Mouse (Mus musculus) kidney, adult 2 months (tissue): Measurements from ENCODE around the gene Bcl6b.

Experiments
- CTCF ChIP-seq: fragments of 200-500 bp; conservative IDR thresholded peaks from 2 replicates; pipeline ENCODE4 v1.5.1; 2011; ENCODE audit warnings: low read depth, mild to moderate bottlenecking, control low read depth, low read length, moderate library complexity, mixed read lengths; ENCODE audit not compliant: insufficient read depth, insufficient read length
- POLR2A ChIP-seq: fragments of 200-500 bp; IDR thresholded peaks from one replicate; pipeline ENCODE4 v1.6.1; 2011; ENCODE audit warnings: low read depth, low read length, control low read depth

DNA sequence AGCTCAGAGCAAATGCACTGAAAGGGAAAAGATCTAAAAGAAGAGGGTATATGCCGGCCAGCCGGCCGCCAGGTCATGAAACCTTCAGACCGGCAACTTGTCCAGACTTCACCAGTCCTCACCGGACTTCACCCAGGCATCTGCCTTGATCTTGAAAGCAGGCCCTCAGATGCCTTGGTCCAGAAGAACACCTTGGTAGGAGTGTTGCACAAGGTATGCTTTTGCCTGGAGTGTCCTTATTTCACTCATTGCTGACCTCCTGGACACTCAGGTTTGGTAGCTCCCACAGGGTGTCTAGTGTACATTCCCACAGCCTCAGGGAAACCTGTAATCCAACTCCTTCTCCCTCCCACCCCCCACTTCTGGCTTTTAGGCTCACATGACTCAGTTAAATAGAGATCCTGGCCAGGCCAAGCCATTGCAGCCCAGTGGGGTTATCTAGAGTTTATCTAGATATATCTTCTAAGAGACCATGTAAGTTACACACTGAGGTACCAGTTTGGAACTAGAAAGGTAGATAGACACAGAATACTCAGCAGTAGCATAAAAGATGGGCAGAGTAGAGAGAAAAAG lies 29.5 kb downstream of the Bcl6b start:
- no peak for TF ChIP-seq POLR2A
- no peak for TF ChIP-seq CTCF
